Mouse (Mus musculus): ENCODE data around the gene Fermt3.
A peak's percentile ranks its signal among the peaks of the same experiment; 100 is the strongest.

Gene Fermt3

DNA sequence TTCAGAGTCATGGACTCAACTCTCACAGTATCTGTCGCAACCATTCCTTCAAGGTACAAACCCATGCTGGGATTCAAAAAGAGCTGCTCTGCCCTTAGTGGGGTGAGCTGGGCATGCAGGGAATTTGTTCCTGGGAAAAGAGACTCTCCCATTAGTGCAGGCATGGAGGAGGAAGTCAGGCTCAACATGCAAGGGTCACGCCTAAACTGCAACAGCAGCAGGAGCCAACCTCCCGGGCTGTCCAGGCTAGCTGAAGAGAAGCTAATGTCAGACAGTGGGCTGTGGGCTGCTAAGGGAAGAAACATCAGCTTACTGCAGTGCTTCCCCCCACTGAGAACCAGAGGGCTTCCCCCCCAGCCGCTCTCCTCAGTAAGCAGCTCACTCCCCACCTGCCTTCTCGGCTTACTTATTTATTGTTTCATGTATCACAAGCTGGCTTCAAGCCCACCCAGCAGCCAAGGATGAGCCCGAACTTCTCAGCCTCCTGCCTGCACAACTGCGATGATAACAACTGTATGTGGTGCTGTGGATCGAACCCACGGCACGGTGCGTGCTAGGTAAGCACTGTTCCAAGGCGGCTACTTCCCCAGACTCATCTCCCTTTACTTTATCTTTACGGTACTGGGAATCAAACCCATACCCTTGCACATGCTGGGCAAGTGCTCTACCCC lies 46.9 kb downstream of the Fermt3 start:
- DNase-seq (ENCODE audit: low spot score in 2 of 2): no peak

DNA sequence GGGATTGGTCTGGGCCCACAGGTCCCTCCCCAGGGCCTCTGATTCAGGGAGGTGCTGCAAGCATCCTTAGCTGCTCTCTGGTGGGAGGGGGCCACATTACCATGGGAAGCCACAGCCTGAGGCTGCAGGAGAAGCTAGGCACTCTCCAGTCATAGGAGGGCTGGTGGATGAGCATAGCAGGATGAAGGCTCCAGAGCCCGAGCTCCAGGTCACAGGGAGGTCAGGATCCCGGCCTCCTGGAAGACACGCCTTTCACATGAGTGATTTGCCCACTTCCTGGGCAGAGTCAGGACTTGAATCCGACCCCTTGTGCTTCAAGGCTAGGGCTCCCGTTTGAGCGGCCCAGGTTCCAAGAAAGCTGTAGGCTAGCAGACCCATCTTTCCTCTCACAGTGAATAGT lies 47.6 kb downstream of the Fermt3 start:
- no peak for DNase-seq (ENCODE audit: low spot score in 2 of 2)

DNA sequence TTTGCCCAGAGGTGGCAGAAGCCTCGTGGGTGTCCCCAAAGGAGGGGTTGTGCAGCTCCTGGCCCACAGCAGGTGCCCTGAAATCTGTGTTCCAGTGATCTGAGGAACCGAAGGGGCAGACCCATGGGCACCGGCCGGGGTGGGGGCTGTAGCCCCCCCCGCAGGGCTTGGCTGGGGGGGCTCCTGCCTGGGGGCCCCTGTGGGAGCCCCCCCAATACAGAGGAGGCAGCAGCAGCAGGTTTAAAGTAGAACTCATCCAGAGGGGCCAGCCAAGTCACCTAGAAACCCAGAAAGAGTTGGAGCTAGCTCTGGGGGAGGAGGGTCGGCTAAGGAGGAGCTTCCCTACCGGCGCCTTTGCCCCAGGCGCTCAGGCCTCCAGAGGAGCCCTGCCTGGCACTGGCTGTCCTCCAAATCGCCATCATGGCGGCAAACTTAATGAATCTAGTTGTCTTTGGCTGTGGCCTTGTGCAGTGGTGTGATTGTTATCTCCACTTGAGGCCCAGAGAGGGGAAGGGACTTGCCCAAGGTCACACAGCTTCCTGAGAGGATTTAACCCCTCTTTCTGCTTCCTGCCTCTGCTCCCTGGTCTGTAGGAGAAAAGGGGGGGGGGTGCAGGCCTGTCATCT lies 48.7 kb downstream of the Fermt3 start:
- DNase-seq (ENCODE audit: low spot score in 2 of 2): no peak

DNA sequence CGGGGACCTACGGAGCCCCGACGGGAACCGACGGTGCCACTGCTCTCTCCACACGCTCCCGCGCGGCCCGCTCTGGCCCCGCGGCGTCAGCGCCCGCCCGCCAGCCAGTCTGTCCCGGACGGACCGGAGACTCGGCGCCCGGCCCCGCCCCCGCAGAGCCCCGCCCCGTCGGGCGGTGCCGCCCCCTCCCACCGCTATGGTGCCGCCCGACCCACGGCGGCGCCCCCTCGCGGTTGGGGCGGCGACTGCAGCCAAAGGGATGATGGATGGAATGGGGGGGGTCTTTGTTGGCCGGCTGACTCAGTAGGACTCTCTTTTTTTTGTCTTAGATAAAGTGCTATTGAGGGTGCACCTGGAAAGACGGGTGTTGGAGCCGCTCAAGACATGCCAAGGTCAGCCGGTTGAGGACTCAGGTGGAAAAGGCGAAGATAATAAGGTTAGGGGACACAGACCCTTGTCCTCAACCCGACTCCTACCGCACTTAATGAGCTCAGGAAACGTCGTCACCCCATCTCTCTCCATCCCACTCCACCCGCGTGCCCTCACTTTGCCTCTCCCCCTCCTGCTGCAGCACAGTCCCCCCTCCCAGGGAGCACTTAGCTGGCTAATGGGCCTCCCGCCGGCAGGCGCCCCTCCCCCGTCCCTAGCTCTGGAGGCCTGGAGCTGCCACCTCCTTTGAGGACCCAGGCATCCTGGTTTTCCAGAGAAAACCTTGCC lies 49.4 kb downstream of the Fermt3 start:
- DNase-seq (ENCODE audit: low spot score in 2 of 2): no peak

DNA sequence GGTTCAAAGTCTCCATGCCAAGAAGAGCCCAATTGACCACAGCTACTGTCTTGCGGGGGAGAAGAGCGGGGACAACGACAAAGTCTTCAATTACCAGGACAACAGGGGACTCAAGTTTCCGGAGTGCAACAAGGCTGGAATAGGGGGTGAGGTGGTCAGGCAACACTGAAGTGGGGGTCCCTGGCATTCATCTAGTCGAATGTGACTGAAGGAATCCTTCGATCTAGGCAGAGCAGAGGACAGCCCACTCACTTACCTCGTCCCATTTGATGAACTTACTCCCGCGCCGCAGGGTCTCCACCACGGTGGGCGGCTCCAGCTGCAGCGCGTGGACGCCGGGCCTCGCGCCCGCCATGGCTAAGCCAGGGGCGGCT lies 50.0 kb downstream of the Fermt3 start:
- no peak for DNase-seq (ENCODE audit: low spot score in 2 of 2)

DNA sequence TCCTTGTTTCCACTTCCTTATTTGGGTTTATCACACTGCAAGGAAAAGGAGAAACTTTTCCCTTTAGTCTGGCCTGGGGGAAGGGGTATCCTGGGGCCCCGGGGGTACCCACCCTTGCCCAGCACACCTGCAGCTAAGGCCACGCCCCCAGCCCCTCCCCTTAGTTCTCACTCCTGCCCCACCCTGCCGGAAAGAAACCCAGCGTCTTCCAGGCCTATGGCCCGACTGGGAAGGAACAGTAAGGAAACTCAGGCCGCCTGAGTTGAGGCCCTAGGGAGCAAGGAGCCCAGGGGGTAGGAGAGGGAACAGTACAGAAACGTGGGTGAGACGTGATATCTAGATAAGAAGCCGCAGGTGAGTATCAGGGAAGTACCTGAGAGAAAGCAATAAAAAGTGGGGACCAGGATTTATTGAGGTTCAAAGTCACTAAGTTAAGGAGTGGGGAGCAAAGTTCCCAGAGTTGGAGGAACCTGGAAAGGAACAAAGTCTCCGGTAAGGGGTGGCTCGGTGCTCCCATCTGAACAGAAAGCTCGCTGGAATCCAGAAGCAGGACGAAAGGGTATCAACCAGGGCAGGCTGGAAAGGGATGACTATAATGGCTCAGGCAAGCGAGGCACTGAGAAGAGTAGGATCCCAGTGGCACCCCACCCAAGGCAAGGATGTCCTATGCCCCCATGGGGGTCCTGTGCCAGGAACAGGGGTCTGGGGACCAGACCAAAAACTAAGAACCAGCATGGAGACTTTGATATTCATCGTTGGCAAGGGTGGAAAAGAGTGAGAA lies 50.6 kb downstream of the Fermt3 start:
- DNase-seq (ENCODE audit: low spot score in 2 of 2): no peak

DNA sequence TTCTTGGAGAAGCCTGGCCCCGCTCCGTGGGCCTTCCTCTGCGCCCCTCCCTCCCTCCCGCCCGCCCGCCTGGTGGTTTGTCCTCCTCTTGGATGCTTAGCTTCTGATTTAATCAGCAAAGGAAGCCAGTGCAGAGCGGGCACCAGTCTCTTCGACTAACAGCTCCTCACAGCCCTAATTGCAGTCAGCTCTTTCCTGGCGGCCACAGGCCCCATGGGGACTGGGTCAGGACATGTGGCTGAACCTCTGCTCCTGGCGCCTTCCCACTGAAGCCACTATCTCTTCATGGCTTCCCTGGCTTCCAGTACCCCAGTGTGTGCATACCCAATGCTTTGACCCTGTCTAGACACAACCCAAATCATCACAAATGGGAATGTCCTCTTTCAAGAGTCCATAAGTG lies 62.8 kb downstream of the Fermt3 start:
- DNase-seq (ENCODE audit: low spot score in 2 of 2): no peak

DNA sequence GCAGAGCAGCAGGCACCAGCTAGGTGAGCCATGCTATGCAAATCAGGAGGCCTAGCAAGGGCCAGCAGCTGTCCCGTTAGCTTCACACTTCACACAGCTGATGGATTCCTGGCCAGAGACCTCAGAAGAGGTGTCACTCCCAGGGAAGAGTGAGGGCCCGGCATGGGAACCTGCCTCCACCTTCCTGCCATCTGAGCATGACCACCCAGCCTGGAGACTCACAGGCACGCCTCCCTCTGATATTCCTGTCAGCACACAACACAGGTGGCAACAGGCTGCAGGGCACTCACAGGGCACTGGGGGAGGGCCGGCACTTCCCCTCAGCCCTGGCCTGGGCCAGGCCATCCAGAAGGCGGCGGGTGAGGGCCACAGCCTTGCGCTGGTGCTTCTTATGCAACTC lies 63.8 kb downstream of the Fermt3 start:
- no peak for DNase-seq (ENCODE audit: low spot score in 2 of 2)

DNA sequence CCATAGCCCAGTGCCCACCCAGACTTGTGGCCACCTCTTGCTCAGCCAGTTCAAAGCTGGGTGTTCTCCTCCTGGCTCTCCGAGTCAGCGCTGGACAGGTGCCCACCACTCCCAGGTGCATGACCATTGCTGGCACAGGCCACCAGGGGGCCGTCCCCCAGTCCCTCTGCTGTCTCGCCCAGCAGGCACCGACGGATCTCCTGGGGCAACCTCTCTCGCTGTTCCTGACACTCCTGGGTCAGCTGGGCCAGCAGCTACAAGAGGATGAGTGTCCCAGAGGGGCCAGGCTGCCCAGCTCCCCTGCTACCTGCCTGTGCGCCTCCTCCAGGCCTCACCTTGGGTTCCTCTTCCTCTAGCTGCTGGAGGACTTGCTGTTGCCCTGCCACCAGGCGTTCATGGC lies 65.2 kb downstream of the Fermt3 start:
- no peak for DNase-seq (ENCODE audit: low spot score in 2 of 2)

DNA sequence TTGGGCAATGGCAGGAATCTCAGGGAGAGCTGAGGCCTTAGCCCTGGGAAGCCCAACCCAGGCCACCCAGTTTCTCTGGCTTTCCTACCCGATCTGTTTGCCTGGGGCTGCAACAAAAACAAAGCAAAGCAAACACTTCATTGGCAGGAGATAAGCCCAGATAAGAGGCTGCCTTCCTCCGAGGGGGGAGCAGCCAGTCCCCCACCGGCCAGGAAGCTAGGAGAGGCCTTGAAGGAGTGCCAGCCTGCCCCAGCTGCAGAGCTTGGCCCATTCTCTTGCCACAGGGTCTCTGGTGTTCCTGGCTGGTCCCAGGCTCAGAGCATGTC lies 66.6 kb downstream of the Fermt3 start:
- DNase-seq (ENCODE audit: low spot score in 2 of 2): no peak

DNA sequence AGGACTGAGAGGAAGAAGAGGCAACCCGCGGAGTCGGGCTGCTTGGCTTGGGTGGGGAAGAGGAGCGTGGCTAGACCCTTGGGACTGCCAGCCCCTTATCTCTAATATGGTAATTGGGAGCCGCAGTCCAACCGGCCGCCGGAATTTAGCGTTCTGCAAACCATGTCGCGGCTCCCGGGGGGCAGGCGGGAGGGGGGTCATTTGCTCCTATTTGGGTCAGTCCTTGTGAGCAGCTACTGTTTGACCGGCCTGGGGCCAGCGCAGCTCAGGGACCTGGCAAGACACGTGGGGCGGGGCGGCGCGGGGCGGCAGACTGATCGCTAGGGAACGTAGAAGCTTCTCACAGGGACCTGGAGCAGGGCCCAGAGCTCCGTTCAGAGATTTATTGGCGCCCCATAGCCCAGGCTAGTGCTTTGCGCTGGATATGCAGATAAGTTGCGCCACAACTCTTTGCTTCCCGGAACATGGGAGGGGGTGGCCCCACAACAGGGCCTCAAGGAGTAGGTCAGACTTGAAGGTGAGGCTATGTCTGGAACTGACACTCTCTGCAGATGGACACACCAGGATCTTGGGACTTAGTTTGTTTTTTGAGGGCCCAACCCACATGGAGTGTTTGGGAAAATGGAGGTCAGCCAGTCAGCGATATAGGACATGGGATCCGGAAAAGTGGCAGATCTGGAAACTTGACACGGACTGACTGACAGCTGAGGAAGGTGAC lies 67.1 kb downstream of the Fermt3 start:
- DNase-seq (ENCODE audit: low spot score in 2 of 2): peak in 1 of 2 experiments; percentile 72

DNA sequence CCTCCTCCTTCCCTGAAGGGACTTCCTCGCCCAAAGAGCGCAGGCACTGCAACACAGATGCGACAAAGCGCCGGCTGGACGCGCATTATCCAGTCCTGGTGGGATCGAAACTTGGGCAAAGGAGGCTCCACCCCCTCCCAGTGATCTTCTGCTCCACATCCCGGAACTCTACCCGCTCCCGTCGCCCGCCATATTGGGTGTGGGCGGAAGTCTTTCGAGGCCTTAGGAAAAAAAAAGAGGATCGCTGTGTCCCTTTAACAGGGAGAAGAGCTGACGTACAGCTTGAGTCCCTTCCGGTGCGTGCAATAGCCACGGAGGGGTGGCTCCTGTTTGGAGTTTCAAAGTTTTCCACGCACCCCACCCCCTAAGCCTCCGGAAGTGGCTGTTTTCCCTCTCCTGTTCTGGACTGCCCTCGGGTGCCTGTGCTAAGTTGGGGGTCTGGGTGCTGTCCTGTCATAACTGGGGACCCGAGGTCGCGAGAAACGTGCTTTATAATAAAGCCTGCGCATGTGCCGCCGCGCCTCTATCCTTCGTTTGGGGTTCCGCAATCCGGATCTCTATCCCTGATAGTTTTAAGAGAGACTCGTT lies 67.8 kb downstream of the Fermt3 start:
- DNase-seq (ENCODE audit: low spot score in 2 of 2): peak; percentile 91 to 96

DNA sequence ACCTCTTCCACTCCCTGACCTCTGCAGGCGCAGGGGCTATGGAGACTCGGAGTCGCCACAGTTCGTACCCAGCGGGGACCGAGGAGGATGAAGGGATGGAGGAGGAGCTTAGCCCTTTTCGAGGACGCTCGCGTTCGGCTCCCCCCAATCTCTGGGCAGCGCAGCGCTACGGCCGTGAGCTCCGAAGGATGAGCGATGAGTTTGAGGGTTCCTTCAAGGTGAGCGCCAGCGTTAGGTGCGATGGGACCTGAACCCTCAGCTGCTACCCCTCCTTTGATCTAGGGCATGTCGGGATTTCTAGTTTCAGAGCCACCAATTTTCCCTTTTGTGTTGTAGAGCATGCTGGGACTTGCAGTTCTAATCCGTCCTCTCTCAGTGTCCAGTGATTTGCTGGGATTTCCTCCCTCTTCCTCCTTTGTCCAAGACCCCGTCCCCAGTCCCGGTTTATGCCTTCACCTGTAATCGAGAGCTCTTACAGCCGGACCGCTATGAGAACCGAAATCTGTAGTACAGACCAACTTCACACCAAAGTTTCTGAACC lies 68.6 kb downstream of the Fermt3 start:
- peak in 1 of 2 experiments; percentile 69 for DNase-seq (ENCODE audit: low spot score in 2 of 2)

DNA sequence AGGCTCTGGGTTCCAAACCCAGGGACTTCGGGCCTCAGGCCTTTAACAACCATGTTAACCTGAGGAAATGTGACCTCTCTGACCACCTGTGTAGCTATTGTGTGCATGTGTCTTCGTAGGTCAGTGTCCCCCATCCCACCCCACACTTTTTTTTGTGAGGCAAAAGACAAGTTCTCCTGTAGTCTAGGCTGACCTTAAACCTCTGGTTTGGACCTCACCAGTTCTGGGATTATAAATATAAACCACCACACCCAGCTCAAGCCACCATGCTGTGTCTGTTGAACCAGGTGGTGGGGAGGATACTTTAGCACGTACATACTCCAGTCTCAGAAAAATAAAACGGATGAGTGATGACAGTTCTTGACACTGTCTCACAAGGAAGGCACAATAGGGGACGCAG lies 69.3 kb downstream of the Fermt3 start:
- DNase-seq (ENCODE audit: low spot score in 2 of 2): no peak

DNA sequence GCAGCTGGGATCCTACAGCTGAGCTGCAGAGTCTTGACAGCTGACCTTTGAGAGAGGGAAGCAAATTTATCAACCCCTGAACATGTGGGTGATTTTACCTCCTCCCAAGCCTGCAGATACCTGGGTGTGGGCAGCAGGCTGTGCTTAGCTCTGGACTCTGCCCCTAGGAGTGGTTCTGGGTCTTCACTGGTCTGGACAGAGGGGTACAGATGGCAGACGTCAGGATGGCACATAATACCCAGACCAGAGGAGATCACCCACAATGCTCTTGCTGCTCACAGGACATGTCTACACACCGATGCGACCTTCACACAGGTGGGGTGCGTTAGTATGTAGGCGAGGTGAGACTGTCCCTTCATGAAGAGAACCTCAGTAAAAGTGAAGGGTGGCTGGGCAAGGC lies 69.7 kb downstream of the Fermt3 start:
- no peak for DNase-seq (ENCODE audit: low spot score in 2 of 2)

All from left cerebral cortex, adult 9 months (tissue).